Mouse (Mus musculus) liver, embryonic 15.5 days (tissue): ENCODE data around the gene Scfd2. TPM values are rescaled to one million over a fixed set of nuclear protein-coding genes. Genes with fewer than 3 reads are reported as not detected.

ENCODE experiments used
- ATAC-seq: fragments of 200-750 bp; cut with Nextera tagmentation; 2 replicates; pipeline ENCODE4 v1.8.0; 2017; ENCODE audit warnings: moderate number of reproducible peaks, mild to moderate bottlenecking, moderate library complexity; ENCODE audit not compliant: insufficient read depth
- H3K27ac ChIP-seq: fragments of 300-500 bp; sonication (generic); replicated peaks from 2 replicates; pipeline ENCODE4 v1.5.1; 2015; ENCODE audit warnings: mild to moderate bottlenecking, inconsistent platforms
- H3K27me3 ChIP-seq: fragments of 300-500 bp; sonication (generic); 2 replicates; pipeline ENCODE4 v1.6.1; 2015; ENCODE audit warnings: mild to moderate bottlenecking, inconsistent platforms
- H3K36me3 ChIP-seq: fragments of 300-500 bp; sonication (generic); replicated peaks from 2 replicates; pipeline ENCODE4 v1.6.1; 2015; ENCODE audit warnings: moderate library complexity, mild to moderate bottlenecking, inconsistent platforms
- H3K4me1 ChIP-seq: fragments of 300-500 bp; sonication (generic); replicated peaks from 2 replicates; pipeline ENCODE4 v1.6.1; 2015; ENCODE audit warnings: inconsistent platforms
- H3K4me2 ChIP-seq: fragments of 300-500 bp; sonication (generic); 2 replicates; pipeline ENCODE4 v1.6.1; 2015; ENCODE audit warnings: moderate library complexity, mild to moderate bottlenecking, inconsistent platforms
- H3K4me3 ChIP-seq: fragments of 300-500 bp; sonication (generic); replicated peaks from 2 replicates; pipeline ENCODE4 v1.5.1; 2015; ENCODE audit warnings: mild to moderate bottlenecking, inconsistent platforms
- H3K9ac ChIP-seq: fragments of 300-500 bp; sonication (generic); 2 replicates; pipeline ENCODE4 v1.6.1; 2015; ENCODE audit warnings: moderate library complexity, mild to moderate bottlenecking, inconsistent platforms
- H3K9me3 ChIP-seq: fragments of 300-500 bp; sonication (generic); replicated peaks from 2 replicates; pipeline ENCODE4 v1.6.1; 2016; ENCODE audit warnings: inconsistent platforms
- WGBS: fragments of 180-500 bp; shearing (Covaris S2); methylation state at CpG from one replicate; pipeline ENCODE4 v1.1.7; 2015; ENCODE audit warnings: mixed read lengths; ENCODE audit not compliant: insufficient replicate concordance; 5-methylcytosine and 5-hydroxymethylcytosine counted together
- polyA plus RNA-seq: library from polyadenylated mRNA; unstranded; fragments of >200 nt; fragmentation: Nextera tagmentation; extraction: Ambion mirVana; gene quantifications from 2 replicates; pipeline ENCODE4 v1.2.1, GENCODE M21; 2015

Gene Scfd2
- polyA plus RNA-seq, 1 experiment from 2014 or later = 9.8 TPM

- 81% methylated on average over 6 of the region's 6 CpGs for WGBS
- no peak for ATAC-seq
- Histone ChIP-seq H3K4me1 (no peaks in the 10 kb centered on the region), H3K9ac (no peak overlapping the region), H3K4me2 (no peak overlapping the region), H3K9me3 (no peaks in the 10 kb centered on the region), H3K27ac (no peak overlapping the region), H3K36me3 (no peaks in the 10 kb centered on the region), H3K4me3 (no peak overlapping the region), H3K27me3 (no peaks in the 10 kb centered on the region)
These were observed 75.9 kb downstream of the Scfd2 start for GRCm38 (mm10) chr5:74455510-74456269.

- Histone ChIP-seq H3K9me3 (no peaks in the 10 kb centered on the region), H3K27ac (no peak overlapping the region), H3K27me3 (no peaks in the 10 kb centered on the region), H3K9ac (no peak overlapping the region), H3K36me3 (no peaks in the 10 kb centered on the region), H3K4me1 (no peaks in the 10 kb centered on the region), H3K4me3 (no peak overlapping the region), H3K4me2 (no peak overlapping the region)
- ATAC-seq = no peak
- 71% methylated on average over 9 of the region's 9 CpGs for WGBS
These were observed 76.5 kb downstream of the Scfd2 start for GRCm38 (mm10) chr5:74455094-74455493.

DNA sequence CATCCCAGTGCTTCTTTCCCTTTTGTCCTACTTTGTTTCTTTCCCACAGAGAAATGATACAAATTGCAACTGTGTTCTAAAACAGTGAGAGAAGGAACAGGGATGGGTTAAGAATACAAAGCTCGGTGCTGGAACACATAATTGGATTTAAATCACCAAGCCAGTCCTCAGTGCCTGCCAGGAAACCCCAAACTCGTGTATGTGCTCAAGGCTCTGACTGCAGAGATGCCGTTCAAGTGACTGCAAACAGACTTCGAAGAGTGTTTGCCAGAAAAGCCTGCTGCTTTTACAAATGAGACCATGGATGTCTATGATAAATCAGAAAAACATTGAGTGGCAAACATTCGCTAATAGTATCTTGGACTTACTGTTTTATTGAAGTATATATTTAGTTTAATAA lies 80.6 kb downstream of the Scfd2 start:
- H3K9ac ChIP-seq = no peak overlapping the region
- WGBS = 61% methylated on average over 5 of the region's 5 CpGs
- H3K9me3 ChIP-seq = no peaks in the 10 kb centered on the region

DNA sequence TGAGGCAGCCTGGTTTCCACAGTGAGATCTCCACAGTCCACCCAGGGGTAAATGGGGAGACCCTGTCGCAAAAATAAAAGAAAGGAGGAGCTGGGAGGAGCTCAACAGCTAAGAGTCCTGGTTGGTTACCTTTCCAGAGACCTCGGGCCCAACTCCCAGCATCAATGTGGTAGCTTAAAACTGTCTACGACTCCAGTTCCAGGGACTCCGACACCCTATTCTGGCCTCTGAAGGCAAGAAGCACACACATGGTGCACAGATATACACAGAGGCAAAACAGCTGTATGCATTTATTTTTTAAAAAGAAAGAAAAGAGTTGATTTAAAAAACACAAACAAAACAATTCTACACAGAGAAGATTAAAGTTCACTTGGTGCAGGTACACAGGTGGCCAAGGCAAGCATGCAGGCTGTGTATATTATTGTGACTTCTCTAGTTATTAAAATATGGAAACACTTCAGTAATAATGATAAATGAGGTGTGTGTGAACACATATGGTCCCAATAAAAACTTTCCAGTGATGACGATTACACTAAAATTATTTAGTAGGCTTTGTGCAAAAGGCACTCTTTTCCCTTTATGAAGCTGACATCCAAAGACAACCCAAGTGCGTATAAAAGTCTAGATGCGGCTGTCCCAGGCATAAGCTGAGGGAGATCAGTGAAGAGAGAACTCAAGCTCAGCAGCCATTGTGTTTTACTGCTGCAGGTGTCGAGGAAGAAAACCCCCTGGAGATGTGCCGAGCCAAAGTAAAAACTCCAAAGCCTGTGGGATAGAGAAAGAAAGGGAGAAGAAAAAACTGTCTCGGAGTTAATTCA lies 83.8 kb downstream of the Scfd2 start:
- no peak overlapping the region for H3K4me3 ChIP-seq
- no peak overlapping the region for H3K4me2 ChIP-seq
- no peak overlapping the region for H3K27ac ChIP-seq
- H3K36me3 ChIP-seq = no peaks in the 10 kb centered on the region
- WGBS = 68% methylated on average over 10 of the region's 10 CpGs
- H3K9ac ChIP-seq = no peak overlapping the region
- no peaks in the 10 kb centered on the region for H3K27me3 ChIP-seq
- H3K9me3 ChIP-seq = no peaks in the 10 kb centered on the region
- H3K4me1 ChIP-seq = no peaks in the 10 kb centered on the region
- ATAC-seq = no peak

More for the DNA sequence above, 80.6 kb downstream of the Scfd2 start:
- ATAC-seq = no peak
- H3K4me1 ChIP-seq = no peaks in the 10 kb centered on the region
- H3K27ac ChIP-seq = no peak overlapping the region
- no peaks in the 10 kb centered on the region for H3K36me3 ChIP-seq
- H3K4me2 ChIP-seq = no peak overlapping the region
- H3K27me3 ChIP-seq = no peaks in the 10 kb centered on the region
- no peak overlapping the region for H3K4me3 ChIP-seq

- H3K36me3 ChIP-seq = no peaks in the 10 kb centered on the region
- no peak overlapping the region for H3K4me2 ChIP-seq
- H3K4me3 ChIP-seq = no peak overlapping the region
- no peak overlapping the region for H3K9ac ChIP-seq
- H3K9me3 ChIP-seq = no peaks in the 10 kb centered on the region
- H3K27me3 ChIP-seq = no peaks in the 10 kb centered on the region
- H3K4me1 ChIP-seq = no peaks in the 10 kb centered on the region
- ATAC-seq = no peak
- 67% methylated on average over 3 of the region's 3 CpGs for WGBS
- no peak overlapping the region for H3K27ac ChIP-seq
These were observed 85.7 kb downstream of the Scfd2 start for GRCm38 (mm10) chr5:74445861-74446260.

- Histone ChIP-seq H3K4me3 (no peak overlapping the region), H3K27ac (no peak overlapping the region), H3K9me3 (no peaks in the 10 kb centered on the region), H3K4me1 (no peaks in the 10 kb centered on the region), H3K4me2 (no peak overlapping the region), H3K36me3 (no peaks in the 10 kb centered on the region), H3K9ac (no peak overlapping the region), H3K27me3 (no peaks in the 10 kb centered on the region)
- 69% methylated on average over 8 of the region's 8 CpGs for WGBS
- ATAC-seq = no peak
These were observed 93.2 kb downstream of the Scfd2 start for GRCm38 (mm10) chr5:74438353-74438752.

DNA sequence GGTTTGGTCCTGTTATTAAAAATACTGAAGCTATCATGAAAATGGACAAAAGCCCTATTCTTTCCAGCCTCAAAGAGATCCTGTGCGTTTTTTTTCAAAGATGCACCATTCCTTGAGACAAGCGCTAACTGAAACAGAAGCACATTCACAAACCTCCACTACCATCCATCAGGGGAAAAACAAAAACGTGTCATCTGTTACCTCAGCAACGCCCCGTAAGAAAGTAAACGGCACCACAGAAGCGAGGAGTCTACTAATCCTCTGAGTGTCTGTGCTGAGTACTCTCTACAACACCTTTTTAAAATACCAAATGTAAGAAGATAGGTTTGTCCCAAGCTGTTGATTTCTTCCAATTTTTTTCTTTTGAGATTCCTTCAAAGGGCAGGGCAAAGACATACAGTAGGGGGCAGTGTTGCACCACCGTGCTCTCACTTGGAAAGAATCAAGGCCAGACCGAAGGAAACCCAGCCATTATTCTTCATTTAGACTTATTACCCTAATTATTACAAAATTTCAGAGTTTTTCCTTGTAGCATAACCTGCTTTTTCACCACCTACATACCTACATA lies 97.9 kb downstream of the Scfd2 start:
- WGBS = 37% methylated on average over 9 of the region's 9 CpGs
- H3K36me3 ChIP-seq = no peaks in the 10 kb centered on the region
- H3K4me2 ChIP-seq = no peak overlapping the region
- no peaks in the 10 kb centered on the region for H3K27me3 ChIP-seq
- ATAC-seq = no peak
- no peaks in the 10 kb centered on the region for H3K9me3 ChIP-seq
- no peak overlapping the region for H3K27ac ChIP-seq
- no peak overlapping the region for H3K9ac ChIP-seq
- no peaks in the 10 kb centered on the region for H3K4me1 ChIP-seq
- no peak overlapping the region for H3K4me3 ChIP-seq

DNA sequence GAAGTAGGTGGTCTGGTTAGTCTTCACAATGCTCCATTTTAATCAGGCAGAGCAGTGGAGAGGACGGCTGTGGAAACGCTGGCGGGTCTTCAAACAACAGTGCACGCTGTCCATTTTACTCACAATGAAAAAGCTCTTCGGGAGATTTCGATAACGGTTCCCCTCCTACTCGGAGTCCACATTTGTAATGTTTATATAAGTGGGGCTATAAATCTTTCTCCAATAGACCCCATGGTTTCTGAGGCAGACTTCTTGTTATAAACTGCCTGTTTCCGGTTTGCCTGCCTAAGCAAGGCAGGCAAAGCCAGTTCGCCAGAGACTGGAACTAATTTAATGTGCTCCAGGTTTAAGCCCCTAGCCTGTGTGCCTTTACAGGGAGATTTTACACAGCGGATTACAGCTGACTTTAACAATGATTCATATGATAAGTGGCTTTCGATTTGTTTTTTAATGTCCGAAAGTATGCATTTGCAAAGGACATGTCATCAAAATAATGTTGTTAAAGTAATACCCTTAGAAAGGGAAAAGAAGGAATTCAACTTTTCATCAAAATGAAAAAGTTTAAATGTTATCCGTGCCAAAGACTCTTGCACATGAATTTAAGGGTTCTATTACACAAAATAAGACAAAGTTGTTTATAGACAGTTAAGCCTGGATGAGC lies 98.5 kb downstream of the Scfd2 start:
- Histone ChIP-seq H3K27me3 (no peaks in the 10 kb centered on the region), H3K27ac (no peak overlapping the region), H3K4me2 (no peak overlapping the region), H3K9me3 (no peaks in the 10 kb centered on the region), H3K36me3 (no peaks in the 10 kb centered on the region), H3K4me3 (no peak overlapping the region), H3K9ac (no peak overlapping the region), H3K4me1 (no peaks in the 10 kb centered on the region)
- 42% methylated on average over 14 of the region's 14 CpGs for WGBS
- no peak for ATAC-seq

GRCm38 (mm10) chr5:74420615-74421132 lies 110.9 kb downstream of the Scfd2 start:
- no peak overlapping the region for H3K4me3 ChIP-seq
- 60% methylated on average over 5 of the region's 5 CpGs for WGBS
- no peaks in the 10 kb centered on the region for H3K9me3 ChIP-seq
- H3K36me3 ChIP-seq = no peaks in the 10 kb centered on the region
- no peak overlapping the region for H3K4me2 ChIP-seq
- H3K4me1 ChIP-seq = no peaks in the 10 kb centered on the region
- H3K9ac ChIP-seq = no peak overlapping the region
- no peak overlapping the region for H3K27ac ChIP-seq
- ATAC-seq = no peak
- H3K27me3 ChIP-seq = no peaks in the 10 kb centered on the region

DNA sequence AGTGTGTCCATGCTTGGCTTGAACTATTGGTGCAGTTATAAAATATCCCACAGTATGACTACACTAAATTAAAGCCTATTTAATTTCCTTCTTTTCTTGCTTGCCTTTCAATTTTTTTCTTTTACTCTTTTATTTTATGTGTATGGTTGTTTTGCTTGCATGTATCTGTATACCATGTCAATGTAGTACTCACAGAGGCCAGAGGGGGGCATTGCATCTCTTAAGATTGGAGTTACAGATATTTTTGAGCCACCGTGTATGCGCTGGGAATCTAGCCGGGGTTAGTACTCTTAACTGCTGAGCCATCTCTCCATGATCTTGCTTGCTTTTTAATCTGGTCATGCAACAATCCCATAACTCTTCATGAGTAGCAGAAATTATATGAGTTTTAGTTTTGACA lies 119.0 kb downstream of the Scfd2 start:
- no peak overlapping the region for H3K9ac ChIP-seq
- H3K4me1 ChIP-seq = no peaks in the 10 kb centered on the region
- no peaks in the 10 kb centered on the region for H3K27me3 ChIP-seq
- H3K36me3 ChIP-seq = no peaks in the 10 kb centered on the region
- no peak overlapping the region for H3K4me3 ChIP-seq
- no peak overlapping the region for H3K27ac ChIP-seq
- no peaks in the 10 kb centered on the region for H3K9me3 ChIP-seq
- 92% methylated on average over 3 of the region's 3 CpGs for WGBS
- ATAC-seq = no peak
- no peak overlapping the region for H3K4me2 ChIP-seq

- no peak overlapping the region for H3K27ac ChIP-seq
These were observed 126.7 kb downstream of the Scfd2 start for GRCm38 (mm10) chr5:74404887-74405286.

More at GRCm38 (mm10) chr5:74404887-74405286, 126.7 kb downstream of the Scfd2 start:
- no peaks in the 10 kb centered on the region for H3K4me1 ChIP-seq
- WGBS = 78% methylated on average over 4 of the region's 5 CpGs
- ATAC-seq = no peak
- H3K9me3 ChIP-seq = no peaks in the 10 kb centered on the region
- H3K4me2 ChIP-seq = no peak overlapping the region
- H3K9ac ChIP-seq = no peak overlapping the region
- no peaks in the 10 kb centered on the region for H3K36me3 ChIP-seq
- no peaks in the 10 kb centered on the region for H3K27me3 ChIP-seq
- no peak overlapping the region for H3K4me3 ChIP-seq
